Mouse (Mus musculus) monocyte, adult 2 months (primary cell): ENCODE measurements at regions not wholly inside any gene's neighbourhood (a gene's known extent, or its start where the extent isn't known, plus 50 kb on each side); places are given as distances from the start of the nearest gene placed in this dataset.
"Not testable (repeated sequence)": the region's sequence is repeated elsewhere in the genome, so short reads cannot be mapped to it uniquely, and the experiment has no call there.

Source experiments
- DNase-seq, 2 experiments: peaks; one replicate each; pipeline ENCODE4 v3.0.0; 2022; ENCODE audit warnings: low spot score in 2 of 2, low read depth in 1 of 2

DNA sequence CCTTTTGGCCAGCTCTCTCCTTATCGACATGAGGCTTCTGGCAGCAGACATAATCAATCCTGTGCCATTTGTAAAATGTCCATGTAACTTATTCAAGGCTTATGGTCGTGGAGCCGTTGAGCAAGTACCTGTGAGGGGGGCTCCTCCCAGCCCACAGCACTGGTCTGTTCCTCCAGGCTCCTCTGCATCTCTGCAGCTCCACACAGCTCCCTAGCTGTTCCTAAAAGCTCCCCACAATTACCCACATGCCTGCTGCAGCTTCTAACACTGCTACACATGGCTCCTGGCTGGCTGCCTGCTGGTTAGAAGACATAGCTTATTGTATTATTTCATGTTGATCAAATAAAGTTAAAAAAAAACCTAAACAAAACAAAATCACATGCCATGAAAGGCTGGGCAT, 77.9 kb downstream of the Tcp10c start:
- not testable (repeated sequence) for DNase-seq

DNA sequence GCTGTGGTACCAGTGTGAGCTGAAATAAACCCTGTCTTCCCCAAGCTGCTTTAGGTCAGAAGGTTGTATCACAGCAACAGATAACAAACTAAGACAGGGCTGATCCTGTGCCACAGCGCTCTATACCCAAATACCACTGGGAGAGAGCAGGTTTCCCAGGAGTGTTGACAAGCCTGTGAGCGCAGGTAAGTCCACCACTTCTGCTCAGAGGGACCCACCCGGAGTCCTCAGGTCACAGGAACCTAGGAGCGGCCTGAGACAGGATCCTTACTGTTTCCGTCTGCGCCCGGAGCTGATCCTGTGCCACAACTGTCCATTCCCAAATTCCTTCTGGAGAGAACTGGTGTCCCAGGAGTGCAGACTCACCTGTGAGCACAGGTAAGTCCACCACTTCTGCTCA, 79.8 kb downstream of the Tcp10c start:
- DNase-seq: not testable (repeated sequence)

DNA sequence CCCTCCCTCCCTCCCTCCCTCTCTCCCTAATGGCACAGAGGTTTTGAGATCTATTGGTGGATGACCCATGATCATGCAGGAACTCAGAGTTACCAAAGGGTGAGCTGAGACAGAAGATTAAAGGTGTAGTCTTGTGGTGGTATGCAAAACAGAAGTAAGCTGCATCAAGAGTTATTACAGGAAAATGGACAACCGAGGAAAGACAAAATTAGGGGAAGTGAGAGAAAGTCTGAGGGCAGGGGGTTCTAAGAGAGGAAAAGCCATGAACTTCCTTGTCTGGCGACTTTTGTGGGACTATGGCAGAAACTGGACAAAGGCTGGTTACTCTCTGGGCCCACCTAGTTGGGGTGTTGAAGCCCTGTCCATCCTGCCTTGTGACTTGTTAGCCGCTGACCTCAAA, 84.4 kb downstream of the Tcp10c start:
- not testable (repeated sequence) for DNase-seq

DNA sequence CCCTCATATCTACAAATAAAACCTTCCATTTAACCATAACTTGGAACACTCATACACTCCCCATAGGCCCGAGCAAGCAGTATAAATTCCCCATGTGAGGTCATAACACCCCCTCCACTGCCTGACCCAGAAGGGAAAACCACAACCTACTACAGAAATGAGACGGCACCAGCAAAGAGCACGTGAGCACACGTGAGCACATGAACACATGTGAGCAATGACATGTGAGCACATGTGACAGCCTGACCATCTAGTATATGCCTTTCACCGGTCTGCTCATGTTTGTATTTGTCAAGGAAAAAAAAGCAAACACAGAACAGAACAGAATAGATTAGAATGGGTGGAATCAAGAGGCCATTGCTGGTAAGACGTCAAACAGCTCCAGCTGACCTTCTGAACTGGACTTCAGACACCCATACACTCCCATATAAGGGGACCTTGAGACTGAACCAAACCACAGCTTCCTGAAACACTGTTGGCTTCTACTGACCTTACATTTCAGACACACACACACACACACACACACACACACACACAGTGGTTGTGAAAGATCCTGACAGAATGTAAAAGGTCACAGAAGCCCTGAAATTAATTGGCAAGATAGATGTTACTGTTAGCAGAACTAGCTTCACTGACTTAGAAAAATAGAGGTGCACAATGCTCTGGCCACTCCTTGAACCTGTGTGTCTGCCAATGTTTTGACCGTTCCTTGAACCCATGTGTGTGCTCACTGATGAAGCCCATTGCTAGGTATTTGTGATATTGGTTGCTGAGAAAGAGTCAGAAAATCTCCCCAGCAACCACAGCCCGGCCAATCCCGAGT, 86.5 kb downstream of the Tcp10c start:
- peak; percentile 30 to 63 for DNase-seq

DNA sequence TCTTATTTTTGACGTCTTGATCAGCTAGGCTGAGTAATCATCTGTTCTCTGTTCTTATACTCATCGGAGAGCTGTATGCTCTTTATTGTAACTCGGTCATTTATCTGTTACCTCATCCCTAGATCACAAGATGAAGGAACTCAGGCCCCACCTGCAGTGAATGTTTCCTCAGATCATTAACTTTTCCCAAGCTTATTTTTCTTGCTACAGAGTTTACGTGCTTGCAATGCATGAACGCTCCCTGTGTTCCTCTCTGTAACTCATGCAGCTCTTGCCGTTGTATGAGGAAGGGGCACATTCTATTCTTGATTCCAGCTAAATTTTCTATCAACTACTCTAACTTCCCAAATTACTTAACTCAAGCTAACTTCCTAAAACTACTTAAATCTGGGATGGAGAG, 87.9 kb downstream of the Tcp10c start:
- DNase-seq: not testable (repeated sequence)

DNA sequence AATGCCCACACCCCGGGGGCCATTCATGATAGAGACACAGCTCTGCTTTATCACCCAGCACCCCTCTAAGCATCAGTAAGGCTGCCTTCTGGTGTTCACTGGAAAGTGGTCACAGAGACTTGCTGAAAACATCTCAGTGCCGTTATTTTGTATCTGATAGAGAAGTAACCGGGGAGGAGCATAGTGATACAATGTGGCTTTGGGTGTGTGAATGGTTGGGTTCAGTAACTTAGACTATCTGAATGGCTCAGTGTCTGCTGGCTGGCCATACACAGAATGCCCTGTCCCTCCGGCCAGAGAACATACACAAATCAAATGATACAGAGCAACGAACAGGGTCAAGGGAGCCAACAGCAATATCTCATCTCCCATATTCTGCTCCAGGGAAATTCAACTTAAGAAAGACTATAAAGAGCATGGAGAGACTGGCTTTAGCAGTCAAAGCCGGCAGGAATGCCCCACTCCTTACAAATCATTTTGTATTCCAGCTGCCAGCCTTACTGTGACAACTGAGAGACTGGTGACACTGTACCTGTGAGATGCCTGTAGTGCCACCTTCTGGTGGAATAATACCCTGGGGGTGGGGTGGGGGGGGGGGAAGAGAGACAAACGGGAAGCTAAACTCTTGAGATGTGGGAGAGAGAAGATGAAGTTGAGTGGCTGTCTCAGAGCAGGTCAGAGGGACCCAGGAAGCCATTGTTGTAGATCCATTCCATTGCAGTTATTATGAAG, 102.7 kb downstream of the Tcp10c start:
- DNase-seq: not testable (repeated sequence)

DNA sequence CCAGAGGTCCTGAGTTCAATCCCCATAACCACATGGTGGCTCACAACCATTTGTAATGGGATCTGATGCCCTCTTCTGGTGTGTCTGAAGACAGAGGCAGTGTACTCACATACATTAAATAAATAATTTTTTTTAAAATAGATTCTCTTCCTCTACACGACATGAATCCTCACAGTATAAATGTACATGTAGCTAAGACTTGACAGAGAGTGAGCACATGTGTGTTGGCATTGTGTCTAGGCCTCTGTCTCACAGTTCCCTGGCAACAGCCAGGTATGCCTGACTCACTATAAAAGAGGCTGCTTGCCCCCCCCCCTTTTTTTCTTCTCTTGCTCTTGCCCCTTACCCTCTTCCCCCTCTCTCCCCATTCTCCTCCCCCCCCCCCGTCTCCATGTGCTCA, 103.6 kb downstream of the Tcp10c start:
- DNase-seq: not testable (repeated sequence)

DNA sequence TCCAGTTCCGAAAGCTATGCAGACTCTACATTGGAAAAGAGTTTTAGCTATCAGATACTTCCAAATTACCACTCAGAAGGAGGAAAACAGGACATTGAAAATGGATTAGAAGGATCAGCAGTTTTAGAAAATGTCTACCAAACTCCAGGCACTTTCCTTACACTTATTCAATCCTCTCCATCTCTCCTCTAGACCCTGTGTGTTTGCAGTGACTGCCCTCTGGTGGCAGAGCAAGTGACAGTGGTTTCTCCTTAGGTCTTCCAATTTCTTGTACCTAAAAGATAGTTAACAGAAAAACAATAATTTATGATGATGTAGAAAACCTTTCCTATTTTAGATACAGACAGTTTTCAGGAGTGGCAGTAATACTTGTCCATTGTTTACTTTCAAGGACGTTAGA, 104.4 kb downstream of the Tcp10c start:
- not testable (repeated sequence) for DNase-seq

DNA sequence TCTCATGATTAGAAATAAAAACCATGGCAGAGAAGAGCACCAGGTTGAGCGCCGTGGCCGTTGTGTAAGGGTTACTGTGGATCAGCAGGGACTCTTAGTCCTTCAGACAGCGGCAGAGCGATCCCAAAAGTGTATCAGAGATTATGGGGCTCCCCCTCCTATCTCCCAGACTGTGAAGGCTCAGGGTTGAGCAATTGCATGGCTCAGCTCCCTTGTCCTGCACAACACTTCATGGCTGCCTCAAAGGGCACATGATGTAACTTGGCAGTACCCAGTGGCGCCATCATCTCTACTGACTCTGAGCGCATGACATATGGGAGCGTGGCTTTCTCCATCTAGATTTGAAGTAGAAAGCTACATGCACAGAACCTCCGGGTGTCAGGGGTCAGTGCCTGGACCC, 108.3 kb downstream of the Tcp10c start:
- not testable (repeated sequence) for DNase-seq

DNA sequence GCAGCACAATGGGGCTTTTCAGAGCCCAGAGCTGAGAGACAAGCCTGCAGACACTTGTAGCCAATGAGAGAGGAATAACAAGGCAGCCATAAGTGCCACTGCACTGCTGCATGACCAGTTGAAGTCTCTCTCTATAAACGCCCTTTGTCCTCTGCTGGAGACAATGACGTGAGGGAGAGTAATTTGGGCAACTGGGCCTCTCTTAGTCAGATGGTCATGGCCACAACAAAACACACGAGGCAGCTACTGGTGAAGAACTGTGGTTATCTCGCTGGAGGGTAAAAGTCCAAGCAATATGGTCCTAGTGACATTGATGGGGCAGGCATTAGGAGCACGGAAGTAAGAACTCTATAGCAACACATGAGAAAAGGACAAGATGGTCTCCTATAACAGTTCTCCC, 111.5 kb downstream of the Tcp10c start:
- not testable (repeated sequence) for DNase-seq

DNA sequence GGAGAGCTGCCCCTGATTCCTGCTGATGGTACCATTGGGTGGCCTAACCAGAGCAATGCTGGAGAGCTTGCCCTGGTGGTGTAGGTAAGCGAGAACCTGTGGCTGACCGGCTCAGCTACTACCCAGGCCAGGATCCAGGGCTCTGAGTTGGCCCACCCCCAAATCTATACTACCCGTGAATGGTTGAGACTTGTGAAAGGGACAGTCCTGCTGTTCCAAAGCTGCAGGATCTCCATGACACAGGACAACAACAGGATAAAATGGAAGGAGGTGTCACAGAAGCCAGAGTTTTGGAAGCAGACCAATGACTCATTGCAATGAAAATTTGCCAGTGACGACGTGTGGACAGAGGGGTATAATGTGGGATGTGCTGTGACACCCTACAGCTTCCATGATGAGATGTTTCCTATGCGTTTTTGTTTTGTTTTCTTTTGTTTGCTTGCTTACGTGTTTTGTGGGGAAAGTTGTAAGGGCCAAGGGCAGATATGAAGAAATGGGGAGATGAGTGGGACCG, 115.6 kb downstream of the Tcp10c start:
- DNase-seq: not testable (repeated sequence)

DNA sequence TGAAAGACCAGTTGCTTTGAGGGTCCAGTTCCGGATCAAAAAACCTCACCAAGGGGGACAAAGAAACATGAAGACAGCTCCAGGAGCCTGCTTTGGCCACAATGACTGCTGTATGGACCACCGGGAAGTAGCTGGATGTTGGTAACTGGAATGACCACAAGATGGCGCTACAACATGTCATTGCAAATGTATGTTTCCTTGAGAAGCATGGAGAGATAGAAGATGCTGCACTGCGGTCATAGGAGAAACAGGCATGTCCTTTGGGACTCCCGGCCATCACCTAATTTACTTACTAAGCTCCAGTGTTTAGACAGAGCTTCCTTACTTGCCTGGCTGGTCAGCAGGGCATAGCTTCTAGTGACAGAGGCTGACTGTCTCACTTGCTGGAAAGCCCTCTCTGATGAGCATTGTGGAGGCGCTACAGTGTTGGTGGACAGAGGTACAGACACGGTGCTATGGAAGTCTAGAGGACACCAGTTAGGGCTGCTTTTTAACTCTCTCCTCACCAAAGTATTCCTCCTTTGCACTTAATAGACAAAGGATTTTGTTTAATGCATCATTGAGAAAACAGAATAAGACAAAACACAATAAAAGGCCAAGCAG, 118.2 kb downstream of the Tcp10c start:
- DNase-seq: peak; percentile 19 to 27

DNA sequence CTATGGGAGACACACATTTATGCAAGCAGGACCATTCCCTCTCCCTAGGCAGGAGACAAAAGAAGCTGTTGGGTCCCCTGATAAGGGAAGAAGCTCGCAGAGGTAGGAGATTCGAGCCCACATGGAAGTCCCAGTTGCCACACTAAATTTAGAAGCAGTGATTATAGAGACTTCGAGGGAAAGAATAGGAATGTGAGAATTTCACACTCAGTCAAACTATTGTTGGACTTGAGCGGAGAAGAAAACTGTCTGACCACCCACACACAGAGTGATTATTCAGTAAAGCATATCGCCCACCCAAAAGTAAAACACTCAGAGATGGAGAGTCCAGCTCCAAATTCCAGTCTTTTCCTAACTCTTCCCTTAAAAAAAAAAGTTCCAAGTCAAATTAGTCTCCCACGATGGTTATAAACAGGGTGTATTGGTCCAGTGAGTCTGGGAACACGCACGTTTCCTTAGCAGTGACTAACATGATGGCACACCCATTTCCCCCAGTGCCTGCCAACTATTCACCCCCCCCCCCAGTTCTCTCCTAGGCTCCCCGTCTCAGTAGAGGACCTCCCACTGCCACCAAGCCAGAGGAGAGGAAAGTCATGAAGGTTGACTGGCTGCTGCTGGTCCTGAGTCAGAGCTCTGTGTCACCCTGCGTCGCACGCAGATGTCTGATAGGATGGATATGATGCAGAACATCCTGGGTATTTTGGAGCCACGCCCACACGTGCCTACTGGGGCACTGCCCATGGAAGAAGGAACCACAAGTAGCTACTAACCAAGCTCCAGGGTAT, 120.1 kb downstream of the Tcp10c start:
- DNase-seq: no peak

DNA sequence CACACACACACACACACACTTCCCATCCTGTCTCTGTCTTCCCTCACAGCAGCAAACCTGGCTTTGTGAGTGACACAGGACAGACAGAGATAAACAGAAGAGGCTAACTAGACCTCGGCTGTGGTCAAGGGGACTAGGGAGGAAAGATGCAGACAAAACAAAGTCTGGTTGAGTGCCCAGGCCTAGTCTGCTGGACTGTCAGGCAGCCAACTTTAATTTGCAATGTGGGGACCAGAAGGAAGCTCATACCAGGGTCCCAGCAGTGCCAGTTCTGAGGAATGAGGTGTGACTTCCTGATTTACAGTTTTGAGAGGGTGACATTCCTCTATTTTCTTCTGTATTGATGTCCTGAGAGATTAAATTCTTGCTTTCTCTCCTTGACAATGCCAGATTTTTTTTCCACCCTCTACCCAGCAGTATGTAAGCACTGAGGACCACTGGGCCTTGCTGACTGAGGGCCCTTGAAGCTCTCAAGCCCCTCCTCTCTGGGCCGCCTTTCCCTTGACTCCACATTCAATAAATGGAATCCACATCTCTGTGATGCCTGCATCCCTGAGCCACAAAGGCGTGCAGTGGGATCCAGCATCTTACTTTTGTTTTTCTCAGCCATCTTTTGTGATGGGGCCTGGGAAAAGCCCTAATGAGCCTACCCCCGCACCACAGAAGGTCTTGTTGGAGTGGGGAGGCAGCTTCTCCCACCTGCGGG, 124.6 kb downstream of the Tcp10c start:
- DNase-seq: no peak

DNA sequence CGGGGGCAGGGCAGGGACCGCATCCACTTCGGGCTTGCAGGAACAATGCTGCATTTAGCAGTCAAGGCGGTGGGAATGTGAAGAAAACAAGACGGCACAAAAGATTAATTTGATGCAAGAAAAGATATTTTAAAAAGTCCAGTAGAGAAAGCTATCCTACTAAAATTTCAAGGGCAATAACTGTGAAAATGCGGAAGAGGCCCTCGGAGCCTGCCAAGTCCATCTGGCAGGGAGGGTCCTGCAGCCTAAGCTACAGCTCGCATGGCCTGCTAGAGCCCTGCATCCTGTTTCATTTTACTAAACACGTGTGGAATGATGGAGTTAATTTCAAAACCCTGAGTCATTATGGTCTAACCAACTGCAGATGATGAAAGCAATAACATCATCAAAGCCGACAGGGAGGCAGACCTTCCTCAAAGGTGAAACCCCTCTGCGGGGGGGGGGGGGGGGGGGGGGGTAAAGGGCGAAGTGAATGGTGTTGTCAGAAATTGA, 125.2 kb downstream of the Tcp10c start:
- no peak for DNase-seq

DNA sequence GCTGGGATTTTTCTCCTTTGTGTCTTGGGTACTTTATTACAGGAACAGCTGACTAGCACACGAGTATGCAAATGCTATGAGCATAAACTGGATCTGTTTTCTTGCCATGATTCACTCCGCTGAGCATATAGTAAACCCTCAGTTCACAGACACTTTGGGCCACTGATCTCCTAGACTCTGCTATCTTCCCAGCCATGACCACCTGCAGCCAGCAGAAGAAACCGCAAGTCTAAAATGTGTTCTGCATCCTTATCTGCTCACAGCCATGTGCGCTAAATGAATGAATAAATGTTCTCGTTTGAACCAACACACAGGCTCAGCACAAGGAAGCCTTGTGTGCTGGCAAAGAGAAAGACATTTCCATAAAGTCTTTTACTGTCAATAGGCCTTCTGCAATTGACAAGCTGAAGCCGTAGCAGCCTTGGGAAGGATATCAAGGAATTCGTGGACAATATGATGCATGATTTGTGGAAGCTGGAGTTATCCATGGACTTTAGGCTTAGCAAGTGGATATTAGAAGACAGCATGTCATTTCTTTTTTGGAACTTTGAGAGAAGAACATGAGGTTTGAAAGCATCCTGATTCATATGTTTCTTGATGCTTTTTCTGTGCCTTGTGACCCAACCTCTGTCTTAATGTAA, 127.2 kb downstream of the Tcp10c start:
- no peak for DNase-seq

DNA sequence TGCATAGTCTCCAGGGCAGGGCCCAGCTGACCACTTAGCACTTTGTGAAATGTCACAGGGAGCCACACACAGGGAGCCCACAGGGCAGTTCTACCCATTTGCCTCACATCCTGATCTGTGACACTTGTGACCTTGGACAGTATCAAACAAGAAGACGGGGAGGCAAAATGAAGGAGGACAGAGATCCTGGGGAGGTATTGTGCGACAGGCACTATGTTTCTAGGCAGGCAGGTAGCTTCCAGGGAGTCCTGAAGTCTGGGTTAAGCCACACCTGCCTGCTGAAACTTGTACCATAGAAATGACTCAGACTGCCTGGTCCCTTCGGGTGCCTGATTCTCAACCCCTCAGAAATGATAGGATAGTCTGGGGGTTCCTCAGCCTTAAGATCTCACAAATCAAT, 127.8 kb downstream of the Tcp10c start:
- no peak for DNase-seq

DNA sequence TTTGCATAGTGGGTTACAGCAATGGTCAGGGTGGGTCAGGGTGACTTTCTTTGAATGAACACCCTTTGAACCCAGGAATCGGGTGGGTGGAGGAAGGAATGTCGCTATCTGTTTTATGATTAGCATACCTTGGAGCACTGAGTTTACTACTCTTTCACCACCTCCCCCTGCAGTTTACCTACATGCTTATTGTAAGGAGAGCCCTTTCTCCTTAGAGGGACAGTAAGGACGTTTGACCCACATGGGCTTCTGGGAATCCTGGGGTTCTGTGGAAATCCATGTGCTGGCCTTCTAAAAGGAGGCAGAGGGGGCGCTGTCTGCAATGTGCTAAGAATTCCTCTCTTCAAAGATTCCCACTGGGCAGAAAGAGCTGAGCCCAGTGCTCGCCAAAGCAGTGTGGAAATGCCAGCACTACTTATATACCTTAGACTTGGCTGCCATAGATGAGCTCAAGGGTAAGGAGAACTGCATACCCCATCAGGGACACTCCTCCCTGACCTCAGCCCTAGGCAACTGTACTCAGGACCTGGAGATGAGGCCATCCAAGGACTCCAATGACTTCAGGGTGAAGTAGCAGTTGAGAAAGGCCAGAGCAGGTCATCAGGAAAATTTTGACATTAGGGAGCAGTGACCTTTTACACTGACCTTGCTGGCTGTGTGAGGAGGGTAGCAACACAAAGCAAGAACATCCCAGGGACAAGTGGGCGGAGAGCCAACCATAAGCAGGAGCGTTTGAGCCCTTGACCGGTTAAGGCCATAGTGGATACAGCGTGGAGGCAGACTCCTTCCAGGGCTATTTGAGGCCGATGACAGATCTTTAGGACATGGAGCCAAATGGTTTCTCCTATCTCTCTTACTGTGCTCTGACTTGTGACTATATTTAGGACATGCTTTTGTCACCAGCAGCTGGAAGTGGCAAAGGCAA, 133.2 kb downstream of the Tcp10c start:
- no peak for DNase-seq
